Mouse (Mus musculus) ES-Bruce4 (cell line): ENCODE data around the gene Tpcn1.

Source experiments
- CTCF ChIP-seq: IDR thresholded peaks from one replicate; pipeline ENCODE4 v1.8.1; 2011; ENCODE audit warnings: low read depth, low read length
- EP300 ChIP-seq: IDR thresholded peaks from 2 replicates; pipeline ENCODE4 v1.6.1; 2011; ENCODE audit warnings: low read depth, low read length; ENCODE audit not compliant: insufficient read depth
- POLR2A ChIP-seq: IDR thresholded peaks from one replicate; pipeline ENCODE4 v1.8.1; 2011; ENCODE audit warnings: low read length; ENCODE audit not compliant: insufficient read depth

DNA sequence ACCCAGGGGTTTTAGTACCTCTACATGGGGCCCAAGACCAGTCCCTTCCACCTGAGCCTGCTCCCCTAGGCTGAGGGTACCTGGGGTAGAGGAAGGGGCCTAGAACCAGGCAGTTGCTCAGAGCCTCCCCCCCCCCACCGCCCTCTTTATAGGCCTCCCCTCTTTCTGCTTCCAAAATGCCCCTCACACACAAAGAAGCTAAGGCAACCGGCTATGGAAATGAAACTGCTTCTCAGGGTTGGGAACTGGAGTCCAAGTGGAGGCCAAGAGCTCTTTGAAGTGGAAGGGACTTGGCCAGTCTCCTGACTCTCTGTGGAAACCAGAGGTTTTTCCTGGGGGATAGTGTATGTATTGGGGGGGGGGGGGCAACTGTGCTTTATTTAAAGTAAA, 53.8 kb downstream of the Tpcn1 start:
- no peak for TF ChIP-seq CTCF
- TF ChIP-seq POLR2A = no peak
- no peak for TF ChIP-seq EP300
